ENCODE assay signal across 39 mouse cellular contexts in genomic region chr17:22630646-22631045, GRCm38 (mm10). TPM values are rescaled to one million over a fixed set of nuclear protein-coding genes. Genes with fewer than 3 reads are reported as not detected.
A peak's percentile ranks its signal among the peaks of the same experiment; 100 is the strongest.
DNase-seq lines count a peak whose midpoint lies in the region; TF ChIP-seq lines count a peak whose summit lies in the region.
"Had no signal": no experiment of that assay in that cellular context is flagged by ENCODE, and none has a peak within 500 bp of the region (broad histone marks: within the 10 kb centered on the region; RNA-seq: fewer than 3 reads in every experiment).

No protein-coding gene starts in this region.

- no peak for TF ChIP-seq RAD21 in MEL (IDR thresholded peaks at IDR 0.05; ENCODE audit: low read depth, low read length)

- no peak for TF ChIP-seq POLR2A in MEL (IDR thresholded peaks at IDR 0.05; ENCODE audit: control insufficient read depth in 1 of 2, insufficient read depth in 1 of 2, low read depth in 1 of 2, low read length in 2 of 2, poor library complexity in 1 of 2)
- no peak for TF ChIP-seq POLR2A in thymus, adult 2 months (IDR thresholded peaks at IDR 0.05; ENCODE audit: control insufficient read depth, extremely low read depth, insufficient read depth, low read length, poor library complexity)

- no peaks in the 10 kb centered on the region for H3K27me3 ChIP-seq in MEL (ENCODE audit: control insufficient read depth in 1 of 2, insufficient read depth in 2 of 2, low read length in 2 of 2)
- H3K27me3 ChIP-seq in thymus, adult 2 months (ENCODE audit: control insufficient read depth, insufficient read depth, low read length): no peaks in the 10 kb centered on the region
- H3K27me3 ChIP-seq: embryonic facial prominence, embryonic 13.5 days; forebrain, embryonic 12.5 days; forebrain, embryonic 15.5 days; heart, embryonic 13.5 days; Patski had no signal

- H3K36me3 ChIP-seq in MEL (ENCODE audit: control insufficient read depth in 1 of 2, insufficient read depth in 2 of 2, low read length in 2 of 2): no peaks in the 10 kb centered on the region
- H3K36me3 ChIP-seq in thymus, adult 2 months (ENCODE audit: control insufficient read depth, insufficient read depth, low read length): no peaks in the 10 kb centered on the region
- H3K36me3 ChIP-seq: embryonic facial prominence, embryonic 10.5 days; embryonic facial prominence, embryonic 13.5 days; forebrain, embryonic 12.5 days; forebrain, embryonic 15.5 days; heart, embryonic 10.5 days; heart, embryonic 13.5 days had no signal

- H3K27ac ChIP-seq in MEL (ENCODE audit: control insufficient read depth, low read depth, low read length): no peak overlapping the region
- no peak overlapping the region for H3K27ac ChIP-seq in thymus, adult 2 months (ENCODE audit: control insufficient read depth, insufficient read depth, low read length)
- H3K27ac ChIP-seq: embryonic facial prominence, embryonic 10.5 days; embryonic facial prominence, embryonic 13.5 days; forebrain, embryonic 12.5 days; forebrain, embryonic 15.5 days; heart, embryonic 10.5 days; heart, embryonic 13.5 days; hindbrain, embryonic 14.5 days; hindbrain, postnatal 0 days had no signal

- peak in 2 of 3 experiments; percentile 4 to 11; a peak in 1 of 6 replicates for TF ChIP-seq CTCF in MEL (IDR thresholded peaks at IDR 0.05 in 2 of 3, conservative IDR thresholded peaks at IDR 0.05 in 1 of 3; ENCODE audit: control insufficient read depth in 1 of 3, insufficient read depth in 1 of 3, low read depth in 2 of 3, low read length in 3 of 3, poor library complexity in 1 of 3, severe bottlenecking in 1 of 3)
- TF ChIP-seq CTCF in thymus, adult 2 months (IDR thresholded peaks at IDR 0.05; ENCODE audit: borderline replicate concordance, control insufficient read depth, extremely low read depth, insufficient read depth, low read length, poor library complexity): no peak

- H3K79me2 ChIP-seq in MEL (ENCODE audit: control insufficient read depth, insufficient read depth, low read length, poor library complexity): no peaks in the 10 kb centered on the region

- no peaks in the 10 kb centered on the region for H3K4me1 ChIP-seq in MEL (ENCODE audit: control insufficient read depth in 1 of 2, insufficient read depth in 2 of 2, low read length in 2 of 2)
- H3K4me1 ChIP-seq in thymus, adult 2 months (replicated peaks; ENCODE audit: control insufficient read depth, insufficient read depth, low read length): no peaks in the 10 kb centered on the region
- H3K4me1 ChIP-seq: embryonic facial prominence, embryonic 10.5 days; embryonic facial prominence, embryonic 13.5 days; forebrain, embryonic 12.5 days; forebrain, embryonic 15.5 days; heart, embryonic 10.5 days; heart, embryonic 13.5 days had no signal

- TF ChIP-seq EP300 in MEL (IDR thresholded peaks at IDR 0.05; ENCODE audit: low read depth in 1 of 2, low read length in 2 of 2): no peak

- no peak overlapping the region for H3K4me3 ChIP-seq in MEL (ENCODE audit: control insufficient read depth in 1 of 2, insufficient read depth in 1 of 2, low read depth in 2 of 2, low read length in 2 of 2)
- no peak overlapping the region for H3K4me3 ChIP-seq in thymus, adult 2 months (ENCODE audit: control insufficient read depth, insufficient read depth, low read length)
- H3K4me3 ChIP-seq: embryonic facial prominence, embryonic 10.5 days; embryonic facial prominence, embryonic 13.5 days; erythroblast, embryonic 14.5 days; forebrain, embryonic 12.5 days; forebrain, embryonic 15.5 days; heart, embryonic 10.5 days; heart, embryonic 13.5 days had no signal

- WGBS in thymus, adult 2 months: 76% methylated on average over 1 of the region's 1 CpGs

- no peaks in the 10 kb centered on the region; the same call in 1 of the 2 replicates for H3K9me3 ChIP-seq in MEL (replicated peaks; ENCODE audit: insufficient read depth, low read length)
- H3K9me3 ChIP-seq: embryonic facial prominence, embryonic 13.5 days; forebrain, embryonic 15.5 days; heart, embryonic 10.5 days had no signal

- H3K9ac ChIP-seq in MEL (ENCODE audit: control insufficient read depth, low read depth, low read length, poor library complexity, severe bottlenecking): no peak overlapping the region
- H3K9ac ChIP-seq: embryonic facial prominence, embryonic 13.5 days; forebrain, embryonic 12.5 days; forebrain, embryonic 15.5 days; heart, embryonic 13.5 days; hindbrain, embryonic 14.5 days had no signal

- DNase-seq in 3T3-L1 (ENCODE audit: low read depth, low spot score): peak; percentile 4
- peak; percentile 37 for DNase-seq in ES-CJ7 (ENCODE audit: low read depth, low spot score)
- peak; percentile 13 for DNase-seq in MEL (ENCODE audit: low read depth, low spot score)
- DNase-seq in testis, postnatal 10 days (ENCODE audit: low spot score): no peak
- no peak for DNase-seq in right cerebral cortex, postnatal 10 days (ENCODE audit: low spot score in 2 of 2)
- DNase-seq in thymus, adult 2 months: no peak
- DNase-seq: adrenal gland, adult 8-10 months; adrenal gland, postnatal 25 days; cerebellum, adult 11-12 months; cerebellum, adult 8-10 months; cerebellum, postnatal 10 days; cerebellum, postnatal 36 days; embryo, embryonic 11 days; gastrocnemius, postnatal 14 days; heart, adult 18-20 months; heart, postnatal 14 days; heart, postnatal 4 days; kidney, adult 18-20 months had no signal

TF ChIP-seq in MEL, 35 proteins besides CTCF, POLR2A, EP300 and RAD21:
- TF ChIP-seq BHLHE40 (IDR thresholded peaks at IDR 0.05; ENCODE audit: borderline replicate concordance, low read depth, low read length) (no peak), MAZ (IDR thresholded peaks at IDR 0.05; ENCODE audit: low read depth, low read length) (no peak), POLR2AphosphoS2 (IDR thresholded peaks at IDR 0.05; ENCODE audit: low read length) (no peak), ZC3H11A (IDR thresholded peaks at IDR 0.05; ENCODE audit: low read depth, low read length) (no peak), GABPA (IDR thresholded peaks at IDR 0.05; ENCODE audit: low read depth, low read length) (no peak), CHD2 (IDR thresholded peaks at IDR 0.05; ENCODE audit: low read length) (no peak), ZMIZ1 (IDR thresholded peaks at IDR 0.05; ENCODE audit: low read depth, low read length) (no peak), TAL1 (IDR thresholded peaks at IDR 0.05; ENCODE audit: low read length) (no peak), MEF2A (IDR thresholded peaks at IDR 0.05; ENCODE audit: extremely low read depth, insufficient replicate concordance, low read depth, low read length, poor library complexity, severe bottlenecking) (no peak), ZNF384 (IDR thresholded peaks at IDR 0.05; ENCODE audit: low read depth, low read length) (no peak), USF1 (IDR thresholded peaks at IDR 0.05; ENCODE audit: low read depth, low read length) (no peak), E2F4 (IDR thresholded peaks at IDR 0.05; ENCODE audit: borderline replicate concordance, low read depth, low read length) (no peak)

RNA-seq across cellular contexts. Expression of gene Vmn2r112, which starts 29.9 kb away (rescaled TPM):
- not detected in 2 replicates for total RNA-seq in MEL (2012; rRNA removed)
- not detected for polyA plus RNA-seq in MEL (2012; ENCODE audit: insufficient read depth in 1 of 2, insufficient read length in 2 of 2, low read depth in 1 of 2, low replicate concordance in 2 of 2, missing spikeins in 1 of 2)
- polyA plus RNA-seq in thymus, adult 2 months (2012; rRNA removed): not detected in 2 replicates
- total RNA-seq: adrenal gland, adult 8-10 months; adrenal gland, postnatal 25 days; gastrocnemius, adult 18-20 months; gastrocnemius, postnatal 14 days; heart, adult 18-20 months; heart, postnatal 14 days; heart, postnatal 4 days; hindbrain, postnatal 0 days had no signal
- polyA plus RNA-seq: brain, embryonic 14.5 days; C2C12; cortical plate, adult 2 months; embryonic facial prominence, embryonic 10.5 days; embryonic facial prominence, embryonic 13.5 days; erythroblast, embryonic 14.5 days; forebrain, embryonic 12.5 days; forebrain, embryonic 15.5 days; gonadal fat pad, adult 2 months; heart, embryonic 10.5 days; heart, embryonic 13.5 days; heart, embryonic 16.5 days; hindbrain, embryonic 11.5 days; hindbrain, embryonic 14.5 days; hindbrain, postnatal 0 days; inflammation-experienced regulatory T-cells, adult 6 months; intestine, embryonic 16.5 days; Patski had no signal

RNA-seq across cellular contexts. Expression of gene Vmn2r111, which starts 57.4 kb away (rescaled TPM):
- not detected in 2 replicates for total RNA-seq in MEL (2012; rRNA removed)
- not detected for polyA plus RNA-seq in MEL (2012; ENCODE audit: insufficient read depth in 1 of 2, insufficient read length in 2 of 2, low read depth in 1 of 2, low replicate concordance in 2 of 2, missing spikeins in 1 of 2)
- not detected in 2 replicates for polyA plus RNA-seq in thymus, adult 2 months (2012; rRNA removed)
- total RNA-seq: adrenal gland, adult 8-10 months; adrenal gland, postnatal 25 days; gastrocnemius, adult 18-20 months; gastrocnemius, postnatal 14 days; heart, adult 18-20 months; heart, postnatal 14 days; heart, postnatal 4 days; hindbrain, postnatal 0 days had no signal
- polyA plus RNA-seq: activated CD4-positive, CD25-positive, alpha-beta regulatory T cell, adult 4 months; brain, embryonic 14.5 days; C2C12; CD4-positive, CD25-positive, alpha-beta regulatory T cell, adult 4 months; embryonic facial prominence, embryonic 10.5 days; embryonic facial prominence, embryonic 13.5 days; forebrain, embryonic 12.5 days; forebrain, embryonic 15.5 days; gonadal fat pad, adult 2 months; heart, embryonic 10.5 days; heart, embryonic 13.5 days; heart, embryonic 16.5 days; hindbrain, embryonic 11.5 days; hindbrain, embryonic 14.5 days; hindbrain, postnatal 0 days; inflammation-experienced regulatory T-cells, adult 6 months; intestine, embryonic 16.5 days; Patski had no signal

Comparison
In these comparisons a context has a peak if more than half of its experiments do, and no peak if none do; other contexts are left out.
1. DNase-seq: peak in 3T3-L1 (single experiment), ES-CJ7 (single experiment) and MEL (single experiment); none in testis, postnatal 10 days (single experiment), right cerebral cortex, postnatal 10 days (0 of 2) and thymus, adult 2 months (single experiment).